Mouse (Mus musculus) midbrain, embryonic 10.5 days (tissue): ENCODE results near the gene Pde4d. TPM values are rescaled to one million over a fixed set of nuclear protein-coding genes. Genes with fewer than 3 reads are reported as not detected.
"Not testable (repeated sequence)": the region's sequence is repeated elsewhere in the genome, so short reads cannot be mapped to it uniquely, and the experiment has no call there.

Experiments used
- DNase-seq: peaks from one replicate; pipeline ENCODE4 v3.0.0-alpha.2; 2017; ENCODE audit warnings: low spot score
- H3K27ac ChIP-seq: fragments of 300-500 bp; sonication (generic); replicated peaks from 2 replicates; pipeline ENCODE4 v1.5.1; 2016; ENCODE audit warnings: mild to moderate bottlenecking
- H3K27me3 ChIP-seq: fragments of 300-500 bp; sonication (generic); 2 replicates; pipeline ENCODE4 v1.6.1; 2016; ENCODE audit warnings: low read depth, mild to moderate bottlenecking; ENCODE audit not compliant: poor library complexity, severe bottlenecking
- H3K36me3 ChIP-seq: fragments of 300-500 bp; sonication (generic); 2 replicates; pipeline ENCODE4 v1.6.1; 2016; ENCODE audit warnings: mild to moderate bottlenecking, moderate library complexity
- H3K4me1 ChIP-seq: fragments of 300-500 bp; sonication (generic); 2 replicates; pipeline ENCODE4 v1.6.1; 2016
- H3K4me3 ChIP-seq: fragments of 300-500 bp; sonication (generic); 2 replicates; pipeline ENCODE4 v1.5.1; 2016; ENCODE audit warnings: mild to moderate bottlenecking, moderate library complexity
- H3K9me3 ChIP-seq: fragments of 300-500 bp; sonication (generic); replicated peaks from 2 replicates; pipeline ENCODE4 v1.6.1; 2016; ENCODE audit warnings: mild to moderate bottlenecking
- WGBS: fragments of 180-500 bp; shearing (Covaris S2); methylation state at CpG from one replicate; pipeline ENCODE4 v1.1.7; 2016; 5-methylcytosine and 5-hydroxymethylcytosine counted together
- polyA plus RNA-seq: library from polyadenylated mRNA; unstranded; fragments of >200 nt; fragmentation: Nextera tagmentation; extraction: Ambion mirVana; gene quantifications from 2 replicates; pipeline ENCODE4 v1.2.1, GENCODE M21; 2016

Pde4d gene
- polyA plus RNA-seq, 1 experiment from 2014 or later: 10.8 TPM

GRCm38 (mm10) chr13:108686262-108686661 lies 236.5 kb downstream of the Pde4d start:
- Histone ChIP-seq H3K27me3 (no peaks in the 10 kb centered on the region), H3K27ac (no peak overlapping the region), H3K36me3 (no peaks in the 10 kb centered on the region), H3K4me1 (no peaks in the 10 kb centered on the region), H3K4me3 (no peak overlapping the region), H3K9me3 (no peaks in the 10 kb centered on the region)
- WGBS: 91% methylated on average over 2 of the region's 2 CpGs
- no peak for DNase-seq

- H3K9me3 ChIP-seq: no peaks in the 10 kb centered on the region
- DNase-seq: no peak
- H3K27me3 ChIP-seq: no peaks in the 10 kb centered on the region
- H3K4me3 ChIP-seq: no peak overlapping the region
- no peaks in the 10 kb centered on the region for H3K4me1 ChIP-seq
- H3K36me3 ChIP-seq: no peaks in the 10 kb centered on the region
- WGBS: 89% methylated on average over 4 of the region's 4 CpGs
- no peak overlapping the region for H3K27ac ChIP-seq
These were observed 237.1 kb downstream of the Pde4d start for GRCm38 (mm10) chr13:108686807-108687206.

- Histone ChIP-seq H3K4me1 (no peaks in the 10 kb centered on the region), H3K27me3 (no peaks in the 10 kb centered on the region), H3K9me3 (no peaks in the 10 kb centered on the region), H3K36me3 (no peaks in the 10 kb centered on the region), H3K27ac (no peak overlapping the region), H3K4me3 (no peak overlapping the region)
- no peak for DNase-seq
- 90% methylated on average over 12 of the region's 12 CpGs for WGBS
These were observed 243.3 kb downstream of the Pde4d start for GRCm38 (mm10) chr13:108692883-108693550.

- H3K27ac ChIP-seq: no peak overlapping the region
- no peaks in the 10 kb centered on the region for H3K4me1 ChIP-seq
- H3K4me3 ChIP-seq: no peak overlapping the region
- DNase-seq: no peak
- H3K27me3 ChIP-seq: no peaks in the 10 kb centered on the region
- H3K36me3 ChIP-seq: no peaks in the 10 kb centered on the region
- 82% methylated on average over 4 of the region's 4 CpGs for WGBS
- no peaks in the 10 kb centered on the region for H3K9me3 ChIP-seq
These were observed 255.7 kb downstream of the Pde4d start for GRCm38 (mm10) chr13:108705441-108705840.

DNA sequence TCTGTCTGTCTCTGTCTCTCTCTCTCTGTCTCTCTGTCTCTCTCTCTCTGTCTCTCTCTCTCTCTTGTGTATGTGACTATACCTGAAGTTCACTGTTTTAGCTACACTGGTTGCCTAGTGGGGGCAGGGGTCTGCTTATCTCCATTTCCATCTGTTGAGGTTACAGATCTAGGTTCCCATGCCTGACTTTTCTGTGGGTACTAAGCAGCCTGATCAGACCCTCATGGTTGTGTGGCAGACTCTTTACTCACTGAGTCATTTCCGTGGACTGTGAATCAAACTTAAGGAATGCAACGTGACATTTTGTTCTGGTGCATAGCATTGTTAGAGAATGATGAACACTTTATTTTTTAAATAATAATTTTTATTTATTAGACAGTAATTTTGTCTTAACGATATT lies 264.3 kb downstream of the Pde4d start:
- 89% methylated on average over 3 of the region's 3 CpGs for WGBS

DNA sequence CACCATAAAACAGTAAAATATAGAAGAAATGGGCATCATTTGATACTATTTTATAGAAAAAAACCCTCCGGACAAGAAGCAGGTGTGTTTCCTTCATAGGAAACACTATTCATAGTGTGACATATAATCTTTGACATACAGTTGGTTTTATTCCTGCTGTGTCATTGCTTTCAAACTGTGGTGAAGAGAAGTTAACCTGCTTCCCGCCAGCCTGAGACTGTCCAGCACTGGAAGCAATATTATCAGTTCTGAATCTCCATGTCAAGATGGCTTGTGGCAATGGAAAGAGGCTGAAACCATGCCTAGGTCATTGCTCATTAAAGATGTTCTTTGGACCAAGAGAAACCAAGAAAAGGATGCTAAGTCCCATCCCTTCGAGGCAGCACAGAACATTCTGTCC lies 265.3 kb downstream of the Pde4d start:
- no peaks in the 10 kb centered on the region for H3K27me3 ChIP-seq
- no peaks in the 10 kb centered on the region for H3K36me3 ChIP-seq
- no peak for DNase-seq
- no peaks in the 10 kb centered on the region for H3K4me1 ChIP-seq
- WGBS: 85% methylated on average over 3 of the region's 3 CpGs
- no peak overlapping the region for H3K4me3 ChIP-seq
- no peak overlapping the region for H3K27ac ChIP-seq
- H3K9me3 ChIP-seq: no peaks in the 10 kb centered on the region

More for the DNA sequence above, 264.3 kb downstream of the Pde4d start:
- Histone ChIP-seq H3K9me3 (no peaks in the 10 kb centered on the region), H3K4me1 (no peaks in the 10 kb centered on the region), H3K27me3 (no peaks in the 10 kb centered on the region), H3K4me3 (no peak overlapping the region), H3K27ac (no peak overlapping the region), H3K36me3 (no peaks in the 10 kb centered on the region)
- DNase-seq: no peak

GRCm38 (mm10) chr13:108722234-108722633 lies 272.5 kb downstream of the Pde4d start:
- Histone ChIP-seq H3K27ac (no peak overlapping the region), H3K4me3 (no peak overlapping the region), H3K4me1 (no peaks in the 10 kb centered on the region), H3K27me3 (no peaks in the 10 kb centered on the region), H3K9me3 (no peaks in the 10 kb centered on the region), H3K36me3 (no peaks in the 10 kb centered on the region)
- 80% methylated on average over 5 of the region's 5 CpGs for WGBS
- DNase-seq: no peak

GRCm38 (mm10) chr13:108734356-108734755 lies 284.6 kb downstream of the Pde4d start:
- not testable (repeated sequence) for H3K27ac ChIP-seq, H3K27me3 ChIP-seq, DNase-seq, H3K9me3 ChIP-seq, H3K36me3 ChIP-seq, H3K4me1 ChIP-seq, H3K4me3 ChIP-seq
- 82% methylated on average over 2 of the region's 2 CpGs for WGBS

DNA sequence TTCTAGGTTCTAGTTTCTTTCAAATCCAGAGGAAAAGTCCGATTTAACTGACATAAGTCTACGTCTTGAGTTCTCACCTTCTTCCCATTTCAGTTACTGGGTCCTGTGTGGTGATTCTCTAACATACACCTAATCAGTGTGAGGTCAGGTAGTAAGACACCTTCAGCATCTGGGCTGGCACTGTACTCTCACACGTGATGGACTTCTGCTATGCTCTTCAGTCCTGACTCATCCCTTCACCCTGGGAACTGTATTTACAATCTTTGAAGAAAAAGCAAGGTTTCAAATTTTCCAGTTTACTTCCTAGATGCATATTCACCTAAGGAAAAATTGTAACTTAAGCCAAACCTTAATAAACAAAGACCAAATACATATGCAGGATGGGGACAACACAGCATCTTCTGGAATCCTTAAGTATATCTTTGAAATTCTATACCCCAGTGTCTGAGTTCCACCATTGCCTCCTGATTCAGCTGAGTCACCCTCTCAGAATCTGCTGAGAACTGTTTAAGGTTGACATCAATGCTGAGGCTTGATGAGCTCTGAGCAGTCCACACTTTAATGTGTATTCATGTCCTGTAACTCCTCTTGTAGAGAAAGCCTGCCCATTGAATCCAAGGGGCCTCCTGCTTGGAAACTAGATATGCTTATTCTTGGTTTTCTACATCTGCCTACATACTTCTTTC lies 301.6 kb downstream of the Pde4d start:
- Histone ChIP-seq H3K9me3 (no peaks in the 10 kb centered on the region), H3K27ac (no peak overlapping the region), H3K4me3 (no peak overlapping the region), H3K27me3 (no peaks in the 10 kb centered on the region), H3K36me3 (no peaks in the 10 kb centered on the region), H3K4me1 (no peaks in the 10 kb centered on the region; the same call in 1 of the 2 replicates)
- WGBS: 85% methylated on average over 3 of the region's 3 CpGs
- no peak for DNase-seq

GRCm38 (mm10) chr13:108757477-108757876 lies 307.7 kb downstream of the Pde4d start:
- H3K4me1 ChIP-seq: no peaks in the 10 kb centered on the region; the same call in 1 of the 2 replicates
- H3K27me3 ChIP-seq: no peaks in the 10 kb centered on the region
- no peak overlapping the region for H3K27ac ChIP-seq
- 85% methylated on average over 7 of the region's 7 CpGs for WGBS
- H3K36me3 ChIP-seq: no peaks in the 10 kb centered on the region
- H3K4me3 ChIP-seq: no peak overlapping the region
- no peak for DNase-seq
- no peaks in the 10 kb centered on the region for H3K9me3 ChIP-seq

DNA sequence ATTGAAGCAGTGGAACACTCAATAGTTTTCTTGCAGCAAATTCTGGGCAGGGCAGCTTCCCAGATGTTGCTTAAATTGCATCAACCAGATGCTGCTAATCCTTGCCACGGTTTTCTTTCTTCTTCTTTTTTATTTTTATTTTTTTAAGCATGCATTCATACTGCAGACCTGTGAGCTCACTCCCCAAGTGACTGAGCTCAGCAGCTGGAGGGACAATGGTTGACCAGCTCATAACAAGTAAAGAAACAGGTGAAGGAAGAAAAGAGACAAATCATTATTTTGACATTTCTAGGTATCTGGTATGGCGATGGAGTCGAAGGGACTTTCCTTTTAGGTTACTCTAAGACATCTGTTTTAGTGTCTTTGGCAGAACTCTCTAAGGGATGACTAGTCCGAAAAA lies 308.6 kb downstream of the Pde4d start:
- DNase-seq: no peak
- H3K27ac ChIP-seq: no peak overlapping the region
- H3K4me3 ChIP-seq: no peak overlapping the region
- no peaks in the 10 kb centered on the region for H3K36me3 ChIP-seq
- no peaks in the 10 kb centered on the region; the same call in 1 of the 2 replicates for H3K4me1 ChIP-seq
- WGBS: 81% methylated on average over 4 of the region's 4 CpGs
- H3K27me3 ChIP-seq: no peaks in the 10 kb centered on the region
- no peaks in the 10 kb centered on the region for H3K9me3 ChIP-seq

DNA sequence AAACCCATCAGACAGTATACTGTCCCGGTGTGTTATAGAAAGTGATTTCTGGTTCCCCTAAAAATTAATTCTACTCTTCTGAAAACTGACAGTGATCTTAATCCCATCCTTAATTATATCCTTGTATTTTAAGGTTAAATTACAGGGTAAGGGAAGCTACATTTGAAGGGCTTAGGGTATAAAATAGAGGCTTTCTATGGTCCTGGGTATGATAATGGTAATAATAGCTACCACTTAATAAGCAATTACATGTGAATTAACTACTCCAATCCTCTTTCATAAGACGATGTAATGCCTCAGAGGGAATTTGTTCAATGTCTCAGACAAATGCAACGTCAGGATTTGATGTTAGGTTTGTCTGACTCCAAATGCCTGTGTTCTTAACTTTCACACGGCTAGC lies 309.4 kb downstream of the Pde4d start:
- WGBS: 91% methylated on average over 4 of the region's 4 CpGs
- Histone ChIP-seq H3K27ac (no peak overlapping the region), H3K4me1 (no peaks in the 10 kb centered on the region; the same call in 1 of the 2 replicates), H3K9me3 (no peaks in the 10 kb centered on the region), H3K27me3 (no peaks in the 10 kb centered on the region), H3K4me3 (no peak overlapping the region), H3K36me3 (no peaks in the 10 kb centered on the region)
- no peak for DNase-seq

- Histone ChIP-seq H3K27me3 (no peaks in the 10 kb centered on the region), H3K27ac (no peak overlapping the region), H3K9me3 (no peaks in the 10 kb centered on the region), H3K4me1 (no peaks in the 10 kb centered on the region), H3K4me3 (no peak overlapping the region), H3K36me3 (no peaks in the 10 kb centered on the region)
- no peak for DNase-seq
- WGBS: 90% methylated on average over 3 of the region's 3 CpGs
These were observed 313.5 kb downstream of the Pde4d start for GRCm38 (mm10) chr13:108763295-108763694.
